Mouse (Mus musculus): ENCODE results near the gene Gm10073.

DNA sequence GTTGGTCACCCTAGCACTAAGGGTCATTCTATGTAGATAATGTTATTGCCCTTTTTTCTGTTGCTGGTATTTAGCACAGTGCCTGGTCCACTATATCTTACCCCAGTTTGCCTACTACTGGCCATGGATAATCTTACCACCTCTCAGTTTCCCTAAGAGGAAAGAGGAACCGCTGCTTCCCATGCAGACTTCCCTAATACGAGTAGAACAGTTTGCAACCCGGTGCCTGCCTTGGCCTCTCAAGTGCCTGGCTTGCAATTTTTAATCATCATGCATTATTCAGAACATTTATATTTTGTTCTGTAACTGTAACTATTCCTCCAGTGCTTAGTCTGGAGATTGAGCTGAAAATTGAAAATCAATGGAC lies 12.4 kb upstream of the Gm10073 start:
- TF ChIP-seq POLR2A (IDR thresholded peaks at IDR 0.05; ENCODE audit: borderline replicate concordance, extremely low read depth, insufficient read depth, insufficient read length, poor library complexity, severe bottlenecking): no peak
- TF ChIP-seq CTCF (IDR thresholded peaks at IDR 0.05; ENCODE audit: borderline replicate concordance, extremely low read depth, insufficient read depth, insufficient read length): no peak

All from brain, embryonic 14.5 days (tissue).